Mouse (Mus musculus) hindbrain, embryonic 14.5 days (tissue): ENCODE results near the gene Ssxb1. TPM values are rescaled to one million over a fixed set of nuclear protein-coding genes. Genes with fewer than 3 reads are reported as not detected.
"Not testable (repeated sequence)": the region's sequence is repeated elsewhere in the genome, so short reads cannot be mapped to it uniquely, and the experiment has no call there.

Experiments used
- ATAC-seq: fragments of 200-750 bp; cut with Nextera tagmentation; 2 replicates; pipeline ENCODE4 v1.8.0; 2017; ENCODE audit warnings: moderate number of reproducible peaks, mild to moderate bottlenecking, moderate TSS enrichment, moderate library complexity; ENCODE audit not compliant: low FRiP score
- DNase-seq: peaks from one replicate; pipeline ENCODE4 v3.0.0-alpha.2; 2015; ENCODE audit warnings: low spot score
- H3K27ac ChIP-seq: fragments of 300-500 bp; sonication (generic); 2 replicates; pipeline ENCODE4 v1.5.1; 2014; ENCODE audit warnings: mild to moderate bottlenecking, moderate library complexity
- H3K27me3 ChIP-seq: fragments of 300-500 bp; sonication (generic); 2 replicates; pipeline ENCODE4 v1.6.1; 2014; ENCODE audit warnings: mild to moderate bottlenecking, low read length, mixed read lengths; ENCODE audit not compliant: control insufficient read depth, insufficient read depth
- H3K36me3 ChIP-seq: fragments of 300-500 bp; sonication (generic); replicated peaks from 2 replicates; pipeline ENCODE4 v1.6.1; 2014; ENCODE audit not compliant: control insufficient read depth, insufficient read depth
- H3K4me1 ChIP-seq: fragments of 300-500 bp; sonication (generic); replicated peaks from 2 replicates; pipeline ENCODE4 v1.6.1; 2014; ENCODE audit warnings: antibody characterized with exemption, low read length, mixed read lengths; ENCODE audit not compliant: control insufficient read depth, insufficient read depth
- H3K4me2 ChIP-seq: fragments of 300-500 bp; sonication (generic); replicated peaks from 2 replicates; pipeline ENCODE4 v1.6.1; 2014; ENCODE audit warnings: mild to moderate bottlenecking, moderate library complexity
- H3K4me3 ChIP-seq: fragments of 300-500 bp; sonication (generic); replicated peaks from 2 replicates; pipeline ENCODE4 v1.5.1; 2014; ENCODE audit warnings: mild to moderate bottlenecking, low read length
- H3K9ac ChIP-seq: fragments of 300-500 bp; sonication (generic); 2 replicates; pipeline ENCODE4 v1.6.1; 2014
- H3K9me3 ChIP-seq: fragments of 300-500 bp; sonication (generic); 2 replicates; pipeline ENCODE4 v1.6.1; 2016; ENCODE audit warnings: low read length; ENCODE audit not compliant: control insufficient read depth
- WGBS: fragments of 180-500 bp; shearing (Covaris S2); extraction: QIAGEN DNeasy Blood & Tissue Kit; methylation state at CpG from one replicate; pipeline ENCODE4 v1.1.7; 2014; 5-methylcytosine and 5-hydroxymethylcytosine counted together
- polyA plus RNA-seq: library from polyadenylated mRNA; unstranded; fragments of >200 nt; fragmentation: Nextera tagmentation; extraction: Ambion mirVana; gene quantifications from 2 replicates; pipeline ENCODE4 v1.2.1, GENCODE M21; 2014

The Ssxb1 gene
- polyA plus RNA-seq: not detected in 2 replicates

DNA sequence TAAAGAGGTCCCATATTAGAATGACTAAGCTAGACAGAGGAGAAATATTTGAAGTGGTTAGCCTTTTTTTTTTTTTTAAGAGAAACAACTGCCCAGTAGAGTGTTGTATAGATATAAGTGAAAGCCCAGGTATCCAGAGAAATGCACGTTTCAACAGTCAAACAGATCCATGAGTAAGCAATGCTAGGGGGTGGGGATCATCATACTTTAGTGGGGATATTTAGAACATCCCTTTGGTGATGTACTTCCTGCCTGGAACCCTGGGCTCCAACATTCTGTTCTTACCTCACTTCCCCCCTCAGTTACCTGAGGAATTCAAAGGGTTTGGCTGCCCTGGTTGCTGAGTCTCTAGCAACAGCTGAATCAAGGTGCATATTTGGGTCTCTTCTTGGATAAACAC lies at the start of gene Ssxb1:
TSS of gene Ssxb1 (plus strand) at position 301 of the 400 bp plus-strand sequence.
- H3K36me3 ChIP-seq, H3K4me2 ChIP-seq, H3K27me3 ChIP-seq, ATAC-seq, H3K9ac ChIP-seq, H3K9me3 ChIP-seq, H3K4me1 ChIP-seq, H3K27ac ChIP-seq, H3K4me3 ChIP-seq, DNase-seq: not testable (repeated sequence)
- 39% methylated on average over 1 of the region's 1 CpGs for WGBS

DNA sequence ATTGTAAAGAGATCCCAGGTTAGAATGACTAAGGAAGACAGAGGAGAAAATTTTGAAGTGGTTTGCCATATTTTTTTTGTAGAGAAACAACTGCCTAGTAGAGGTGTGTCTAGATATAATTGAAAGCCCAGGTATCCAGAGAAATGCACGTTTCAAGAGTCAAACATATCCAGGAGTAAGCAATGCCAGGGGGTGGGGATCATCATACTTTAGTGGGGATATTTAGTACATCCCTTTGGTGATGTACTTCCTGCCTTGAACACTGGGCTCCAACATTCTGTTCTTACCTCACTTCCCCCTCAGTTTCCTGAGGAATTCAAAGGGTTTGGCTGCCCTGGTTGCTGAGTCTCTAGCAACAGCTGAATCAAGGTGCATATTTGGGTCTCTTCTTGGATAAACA lies 46.4 kb upstream of the Ssxb1 start, which contains the start of gene Ssxb9:
TSS of gene Ssxb9 (plus strand) at position 301 of the 400 bp plus-strand sequence.
- not testable (repeated sequence) for H3K27me3 ChIP-seq, H3K9ac ChIP-seq, H3K4me3 ChIP-seq, H3K4me2 ChIP-seq, H3K9me3 ChIP-seq, ATAC-seq, DNase-seq, H3K27ac ChIP-seq, H3K36me3 ChIP-seq, H3K4me1 ChIP-seq
- WGBS: 19% methylated on average over 1 of the region's 1 CpGs

DNA sequence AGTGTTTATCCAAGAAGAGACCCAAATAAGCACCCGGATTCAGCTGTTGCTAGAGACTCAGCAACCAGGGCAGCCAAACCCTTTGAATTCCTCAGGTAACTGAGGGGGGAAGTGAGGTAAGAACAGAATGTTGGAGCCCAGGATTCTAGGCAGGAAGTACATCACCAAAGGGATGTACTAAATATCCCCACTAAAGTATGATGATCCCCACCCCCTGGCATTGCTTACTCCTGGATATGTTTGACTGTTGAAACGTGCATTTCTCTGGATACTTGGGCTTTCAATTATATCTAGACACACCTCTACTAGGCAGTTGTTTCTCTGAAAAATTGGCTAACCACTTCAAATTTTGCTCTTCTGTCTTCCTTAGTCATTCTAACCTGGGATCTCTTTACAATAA lies 48.5 kb downstream of the Ssxb1 start, which contains the start of gene Ssxb2:
TSS of gene Ssxb2 (minus strand) at position 101 of the 400 bp plus-strand sequence.
- H3K27me3 ChIP-seq, H3K4me3 ChIP-seq, ATAC-seq, DNase-seq, H3K4me1 ChIP-seq, H3K36me3 ChIP-seq, H3K4me2 ChIP-seq, H3K9me3 ChIP-seq, H3K9ac ChIP-seq, H3K27ac ChIP-seq: not testable (repeated sequence)
- 60% methylated on average over 2 of the region's 2 CpGs for WGBS

Other genes starting within 250 kb of the Ssxb1 start
- gene Tbc1d25, start 237.1 kb upstream of the Ssxb1 start, polyA plus RNA-seq: 22.3 and 24.5 TPM in 2 replicates
- gene Ebp, start 219.8 kb upstream of the Ssxb1 start, polyA plus RNA-seq: 30.6 and 33.1 TPM in 2 replicates
- gene Porcn, start 206.8 kb upstream of the Ssxb1 start, polyA plus RNA-seq: 45.0 and 46.9 TPM in 2 replicates
- 49.5 and 51.0 TPM in 2 replicates for gene Ftsj1, start 160.9 kb upstream of the Ssxb1 start, polyA plus RNA-seq
- gene Slc38a5, start 142.2 kb upstream of the Ssxb1 start, polyA plus RNA-seq: 47.4 and 51.5 TPM in 2 replicates
- gene Ssxb10, start 85.9 kb upstream of the Ssxb1 start, polyA plus RNA-seq: not detected in 2 replicates
- not detected in 2 replicates for gene Ssxb9, start 46.3 kb upstream of the Ssxb1 start, polyA plus RNA-seq
- gene Ssxb2, start 48.4 kb downstream of the Ssxb1 start, polyA plus RNA-seq: not detected in 2 replicates
- not detected in 2 replicates for gene Gm14459, start 111.6 kb downstream of the Ssxb1 start, polyA plus RNA-seq
- not detected in 2 replicates for gene Ssxb6, start 134.9 kb downstream of the Ssxb1 start, polyA plus RNA-seq
- gene Ssxb3, start 178.5 kb downstream of the Ssxb1 start, polyA plus RNA-seq: not detected in 2 replicates